Mouse (Mus musculus): ENCODE measurements around the gene Zdhhc14.

DNA sequence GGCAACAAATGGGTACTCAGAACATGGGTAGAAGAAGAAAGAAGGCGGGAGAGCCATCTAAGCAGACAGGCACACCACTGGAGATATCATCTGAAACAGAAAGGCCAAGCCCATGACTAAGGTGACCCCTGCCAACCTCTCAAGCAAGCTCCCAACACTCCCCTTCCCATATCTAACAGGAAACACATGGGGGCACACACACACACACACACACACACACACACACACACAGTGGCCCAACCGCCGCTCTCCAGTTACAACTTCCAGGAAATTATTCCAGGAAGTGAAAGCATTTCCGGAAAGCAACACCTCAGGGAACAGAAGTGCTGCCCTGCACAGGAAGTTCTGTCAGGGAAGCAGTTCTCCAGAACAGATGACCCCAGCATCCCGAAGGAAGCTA lies 301.9 kb downstream of the Zdhhc14 start:
- TF ChIP-seq POLR2A (IDR thresholded peaks at IDR 0.05; ENCODE audit: borderline replicate concordance, insufficient read depth, low read length) (no peak), CTCF (IDR thresholded peaks at IDR 0.05; ENCODE audit: borderline replicate concordance, insufficient read depth, low read depth, low read length) (no peak)

Data from cerebellum, adult 2 months (tissue).